In genomic region chr14:72886935-72887369, GRCm38 (mm10) we compare ENCODE assay signal across 11 mouse cellular contexts.
DNase-seq lines count a peak whose midpoint lies in the region; ATAC-seq lines count a peak whose summit lies in the region.
"Had no signal": no experiment of that assay in that cellular context is flagged by ENCODE, and none has a peak within 500 bp of the region (broad histone marks: within the 10 kb centered on the region; RNA-seq: fewer than 3 reads in every experiment).

No protein-coding gene starts in this region.

- H3K9me3 ChIP-seq in hindbrain, embryonic 10.5 days: no peaks in the 10 kb centered on the region
- no peaks in the 10 kb centered on the region for H3K9me3 ChIP-seq in hindbrain, embryonic 12.5 days (replicated peaks)
- H3K9me3 ChIP-seq: limb, embryonic 15.5 days had no signal

- DNase-seq in hindbrain, embryonic 10.5 days (ENCODE audit: low spot score): peak; percentile 6
- DNase-seq in heart, adult 9 months (ENCODE audit: low spot score in 2 of 2): peak; percentile 50 to 56
- DNase-seq in lung, postnatal 14 days: peak; percentile 8
- no peak for DNase-seq in right cerebral cortex, postnatal 25 days
- no peak for DNase-seq in adrenal gland, postnatal 36 days
- no peak for DNase-seq in left cerebral cortex, postnatal 4 days
- DNase-seq: adrenal gland, postnatal 25 days had no signal

- H3K4me3 ChIP-seq in hindbrain, embryonic 10.5 days: no peak overlapping the region
- no peak overlapping the region for H3K4me3 ChIP-seq in hindbrain, embryonic 12.5 days
- H3K4me3 ChIP-seq: erythroblast, embryonic 14.5 days; limb, embryonic 15.5 days had no signal

- 69% methylated on average over 12 of the region's 12 CpGs for WGBS in hindbrain, embryonic 10.5 days
- 64% methylated on average over 12 of the region's 12 CpGs for WGBS in hindbrain, embryonic 12.5 days

- H3K27me3 ChIP-seq in hindbrain, embryonic 10.5 days (ENCODE audit: insufficient read depth, poor library complexity, severe bottlenecking): no peaks in the 10 kb centered on the region
- no peaks in the 10 kb centered on the region for H3K27me3 ChIP-seq in hindbrain, embryonic 12.5 days
- H3K27me3 ChIP-seq: limb, embryonic 15.5 days had no signal

- no peaks in the 10 kb centered on the region for H3K4me1 ChIP-seq in hindbrain, embryonic 10.5 days (replicated peaks)
- H3K4me1 ChIP-seq in hindbrain, embryonic 12.5 days: 0 out of 2 replicates have a peak, but pooled peaks cover 4% of the 10 kb centered on the region
- H3K4me1 ChIP-seq: limb, embryonic 15.5 days had no signal

- no peak for ATAC-seq in hindbrain, embryonic 12.5 days (ENCODE audit: low FRiP score)
- peak; percentile 59 for ATAC-seq in activated CD4-positive, CD25-positive, alpha-beta regulatory T cell, adult 4 months

- H3K27ac ChIP-seq in hindbrain, embryonic 10.5 days: no peak overlapping the region
- no peak overlapping the region for H3K27ac ChIP-seq in hindbrain, embryonic 12.5 days
- H3K27ac ChIP-seq: limb, embryonic 15.5 days had no signal

- no peaks in the 10 kb centered on the region for H3K36me3 ChIP-seq in hindbrain, embryonic 10.5 days
- no peaks in the 10 kb centered on the region for H3K36me3 ChIP-seq in hindbrain, embryonic 12.5 days
- H3K36me3 ChIP-seq: limb, embryonic 15.5 days had no signal

- H3K9ac ChIP-seq in hindbrain, embryonic 12.5 days: no peak overlapping the region
- H3K9ac ChIP-seq: limb, embryonic 15.5 days had no signal

- intact Hi-C loops in left cerebral cortex, postnatal 4 days (cut with DNase I): no loop called here

- no peak overlapping the region for H3K4me2 ChIP-seq in hindbrain, embryonic 12.5 days (replicated peaks)
- H3K4me2 ChIP-seq: limb, embryonic 15.5 days had no signal

Comparison
In these comparisons a context has a peak if more than half of its experiments do, and no peak if none do; other contexts are left out.
1. DNase-seq: peak in hindbrain, embryonic 10.5 days (single experiment), heart, adult 9 months (2 of 2) and lung, postnatal 14 days (single experiment); none in right cerebral cortex, postnatal 25 days (single experiment), adrenal gland, postnatal 36 days (0 of 2) and left cerebral cortex, postnatal 4 days (single experiment).